Mouse (Mus musculus): ENCODE results near the gene Atad3a.

The Atad3a gene

DNA sequence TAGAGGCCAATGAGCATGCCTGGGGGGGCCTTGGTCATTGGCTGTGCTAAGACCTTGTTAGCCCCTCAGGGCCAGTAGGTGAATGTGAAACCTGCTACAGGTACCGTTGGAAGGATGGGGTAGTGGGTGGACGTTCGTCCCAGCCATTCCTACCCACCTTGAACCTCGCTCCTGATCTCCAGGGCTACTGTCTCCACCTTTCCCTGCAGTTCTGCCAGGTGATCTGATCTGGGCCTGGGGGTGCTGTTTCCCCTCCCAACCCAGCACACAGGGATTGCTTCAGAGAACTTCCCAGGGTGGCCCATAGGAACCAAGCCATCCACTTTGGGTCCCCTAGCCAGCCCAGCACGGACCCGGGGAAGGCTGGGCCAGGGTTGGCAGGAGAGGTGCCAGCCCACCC lies 21.7 kb downstream of the Atad3a start:
- no peak for DNase-seq (ENCODE audit: low spot score)

DNA sequence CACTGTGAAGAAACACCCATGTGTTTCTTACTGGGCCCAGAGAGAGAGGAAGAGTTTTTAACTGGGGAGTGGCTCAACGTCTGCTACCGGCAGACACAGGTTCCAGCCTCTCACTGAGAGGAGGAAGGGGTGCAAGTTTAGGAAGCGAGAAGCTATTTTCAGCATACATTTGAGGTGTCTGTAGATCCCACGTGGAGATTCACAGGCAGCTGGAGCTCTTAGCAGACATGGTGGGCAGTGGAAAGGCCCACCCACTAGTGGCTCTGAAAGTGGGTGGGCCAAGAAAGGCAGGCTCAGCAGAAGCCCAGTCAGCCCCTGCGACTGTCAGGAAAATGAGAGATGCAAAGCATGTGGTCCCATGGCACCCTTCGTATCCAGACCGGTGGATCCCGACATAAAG lies 22.6 kb downstream of the Atad3a start:
- DNase-seq (ENCODE audit: low spot score) = no peak

GRCm38 (mm10) chr4:155736421-155736820 lies 24.5 kb downstream of the Atad3a start:
- DNase-seq (ENCODE audit: low spot score) = no peak

- no peak for DNase-seq (ENCODE audit: low spot score)
Observed at GRCm38 (mm10) chr4:155735788-155736187, 25.1 kb downstream of the Atad3a start.

DNA sequence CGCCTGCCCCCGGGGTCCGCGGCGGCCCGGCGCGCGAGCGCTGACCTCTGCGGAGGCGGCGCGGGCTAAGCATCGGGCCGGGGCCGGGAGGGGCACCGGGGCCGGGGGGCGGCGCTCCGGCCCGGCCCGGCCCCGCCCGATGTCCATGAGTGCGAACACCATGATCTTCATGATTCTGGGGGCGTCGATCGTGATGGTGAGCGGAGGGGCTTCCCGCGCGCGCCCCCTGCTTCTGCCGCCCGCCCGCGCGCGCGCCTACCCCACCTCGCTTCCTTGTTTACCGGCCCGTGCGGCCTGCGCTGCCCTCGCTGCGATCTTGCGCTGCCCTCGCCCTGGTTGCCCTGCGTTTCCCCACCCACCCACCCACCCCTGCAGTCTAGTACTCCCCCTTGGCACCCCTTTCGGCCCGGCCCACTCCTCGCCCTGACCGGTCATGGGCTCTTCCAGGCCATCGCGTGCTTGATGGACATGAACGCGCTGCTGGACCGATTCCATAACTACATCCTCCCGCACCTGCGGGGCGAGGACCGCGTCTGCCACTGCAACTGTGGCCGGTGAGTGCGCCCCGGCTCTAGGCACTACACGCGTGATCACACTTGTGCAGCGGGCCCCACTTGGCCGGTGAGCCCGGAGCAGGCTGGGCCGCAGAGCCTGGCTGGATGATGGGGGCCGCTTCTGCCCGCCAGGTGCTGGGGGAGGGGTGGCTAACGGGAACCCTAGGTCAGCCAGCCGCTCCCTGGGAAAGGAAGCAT lies 25.8 kb downstream of the Atad3a start:
- DNase-seq (ENCODE audit: low spot score) = peak; percentile 12

GRCm38 (mm10) chr4:155734350-155734941 lies 26.4 kb downstream of the Atad3a start, which contains the start of gene Tmem240:
Gene Tmem240 (plus strand): TSS chr4:155734800.
- peak; percentile 91 for DNase-seq (ENCODE audit: low spot score)

DNA sequence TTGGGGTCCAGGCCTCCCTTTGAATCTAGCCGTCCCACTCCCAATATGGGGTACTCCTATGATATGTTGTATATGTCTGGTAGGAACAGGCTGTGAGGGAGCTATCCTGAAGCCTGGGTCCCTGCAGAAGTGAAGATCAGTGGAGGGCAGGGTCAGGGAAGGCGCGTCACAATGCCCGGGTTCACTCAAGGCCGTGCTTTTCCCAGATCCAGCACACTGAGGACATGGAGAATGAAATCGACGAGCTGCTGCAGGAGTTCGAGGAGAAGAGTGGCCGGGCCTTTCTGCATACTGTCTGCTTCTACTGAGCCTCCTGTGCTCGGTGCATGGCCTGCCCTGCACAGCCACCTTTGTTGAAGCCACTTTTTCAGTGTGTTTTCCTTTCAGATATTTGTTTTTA lies 27.6 kb downstream of the Atad3a start:
- no peak for DNase-seq (ENCODE audit: low spot score)

DNA sequence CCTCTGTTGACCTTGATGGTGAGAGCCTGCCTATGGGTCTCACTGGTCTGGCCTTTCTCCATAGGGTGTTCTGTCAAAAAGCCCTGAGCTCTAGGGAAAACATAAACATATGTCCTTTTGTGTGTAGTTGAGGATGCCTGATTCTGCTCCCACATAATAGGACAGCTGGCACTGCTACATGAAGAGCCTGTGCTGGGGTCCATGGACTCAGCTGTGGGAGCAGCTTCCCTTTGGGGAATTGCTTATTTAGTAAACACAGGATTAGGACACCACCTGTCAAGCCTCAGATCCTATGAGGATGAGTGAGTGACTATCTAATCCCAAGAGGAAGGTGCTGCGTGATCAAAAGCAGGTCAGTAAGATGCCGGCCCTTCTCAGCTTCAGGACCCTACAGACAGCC lies 32.9 kb downstream of the Atad3a start:
- DNase-seq (ENCODE audit: low spot score) = no peak

- DNase-seq (ENCODE audit: low spot score) = peak; percentile 29
Observed at GRCm38 (mm10) chr4:155721668-155722083, 39.2 kb downstream of the Atad3a start.

DNA sequence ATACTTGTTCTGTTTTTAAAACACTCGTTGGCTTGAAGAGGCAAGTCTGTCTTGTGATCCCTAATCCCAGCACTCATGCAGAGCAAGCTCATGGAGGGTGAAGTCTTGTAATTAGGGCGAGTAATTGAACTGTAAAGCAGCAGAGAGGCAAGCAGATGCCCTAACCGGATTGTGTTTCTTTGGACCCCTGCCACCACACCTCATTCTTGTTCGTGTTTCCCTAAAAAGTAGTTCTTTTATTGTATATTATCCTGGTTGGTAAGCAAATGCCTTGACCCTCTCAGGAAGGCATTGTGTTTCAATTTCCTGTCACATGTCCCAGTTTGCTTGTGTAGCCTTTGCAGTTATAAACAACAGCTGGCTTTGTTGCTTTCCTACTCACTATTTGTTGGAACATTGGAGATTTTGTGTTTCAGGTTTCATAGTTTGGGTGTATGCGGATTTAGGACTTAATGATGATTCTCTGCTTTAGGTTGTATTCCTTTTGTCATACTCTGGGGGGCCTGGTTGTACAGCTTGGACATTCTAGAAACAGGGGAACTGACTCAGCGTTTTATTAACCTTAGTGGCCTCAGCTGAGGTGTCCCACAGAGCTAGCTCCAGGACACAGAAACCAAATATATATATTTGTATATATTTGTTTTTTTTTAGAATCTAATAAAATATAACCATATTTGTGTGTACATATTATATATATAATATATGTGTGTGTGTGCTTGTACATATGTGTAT lies 50.2 kb downstream of the Atad3a start:
- no peak for DNase-seq (ENCODE audit: low spot score)

DNA sequence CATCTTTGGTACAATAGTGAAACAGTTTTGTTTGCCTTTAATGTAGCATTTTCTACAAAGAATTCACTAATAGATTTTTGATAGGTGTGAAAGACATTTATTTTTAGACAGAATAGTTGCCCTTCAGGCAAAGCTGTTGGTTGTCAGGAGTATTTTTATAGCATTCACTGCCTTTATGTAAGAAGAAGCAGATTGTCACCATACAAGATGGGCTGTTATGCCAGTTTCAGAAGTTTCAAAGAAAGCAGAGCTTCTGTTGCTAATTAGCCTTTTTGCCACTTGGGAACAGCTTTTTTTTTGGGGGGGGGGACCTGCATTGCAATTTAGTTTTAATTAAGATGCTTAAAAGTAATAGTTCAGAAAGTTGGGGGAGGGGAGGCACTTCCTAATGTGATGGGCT lies 51.9 kb downstream of the Atad3a start:
- no peak for DNase-seq (ENCODE audit: low spot score)

GRCm38 (mm10) chr4:155708582-155708981 lies 52.3 kb downstream of the Atad3a start:
- no peak for DNase-seq (ENCODE audit: low spot score)

- no peak for DNase-seq (ENCODE audit: low spot score)
Observed at GRCm38 (mm10) chr4:155705592-155705929, 55.3 kb downstream of the Atad3a start.

- DNase-seq (ENCODE audit: low spot score) = peak; percentile 93
Observed at GRCm38 (mm10) chr4:155704721-155705591, 55.9 kb downstream of the Atad3a start, which contains the start of gene Ssu72. Gene Ssu72 (plus strand): TSS chr4:155704800.

- no peak for DNase-seq (ENCODE audit: low spot score)
Observed at GRCm38 (mm10) chr4:155703425-155703929, 57.4 kb downstream of the Atad3a start.

GRCm38 (mm10) chr4:155700425-155700824 lies 60.5 kb downstream of the Atad3a start:
- DNase-seq (ENCODE audit: low spot score) = no peak

GRCm38 (mm10) chr4:155696261-155697255 lies 64.3 kb downstream of the Atad3a start:
- no peak for DNase-seq (ENCODE audit: low spot score)

DNA sequence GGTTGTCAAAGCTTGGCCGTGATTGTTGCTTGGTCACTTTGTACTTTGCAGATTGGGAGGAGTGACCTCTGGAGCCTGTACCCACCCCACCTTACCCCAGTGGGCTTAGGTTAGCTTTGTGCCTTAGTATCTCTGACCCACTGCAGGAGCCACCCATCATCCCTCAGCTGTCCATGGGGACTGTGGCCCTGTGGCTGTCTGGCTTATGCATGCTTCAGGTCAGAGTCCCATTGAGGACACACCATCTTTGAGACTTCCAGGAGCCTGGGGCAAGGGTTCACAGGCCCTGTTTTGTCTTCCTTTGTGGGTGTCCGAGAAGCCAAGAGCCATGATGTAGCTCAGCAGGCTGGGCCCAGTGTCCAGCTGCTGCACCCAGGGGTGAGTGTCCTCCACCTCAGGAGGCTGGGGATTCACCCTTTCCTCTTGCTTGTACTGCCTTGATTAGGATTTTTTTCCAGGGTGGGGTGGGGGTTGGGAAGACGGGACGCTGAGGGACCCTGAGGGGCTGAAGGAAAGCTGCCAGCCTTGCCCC lies 65.3 kb downstream of the Atad3a start:
- no peak for DNase-seq (ENCODE audit: low spot score)

DNA sequence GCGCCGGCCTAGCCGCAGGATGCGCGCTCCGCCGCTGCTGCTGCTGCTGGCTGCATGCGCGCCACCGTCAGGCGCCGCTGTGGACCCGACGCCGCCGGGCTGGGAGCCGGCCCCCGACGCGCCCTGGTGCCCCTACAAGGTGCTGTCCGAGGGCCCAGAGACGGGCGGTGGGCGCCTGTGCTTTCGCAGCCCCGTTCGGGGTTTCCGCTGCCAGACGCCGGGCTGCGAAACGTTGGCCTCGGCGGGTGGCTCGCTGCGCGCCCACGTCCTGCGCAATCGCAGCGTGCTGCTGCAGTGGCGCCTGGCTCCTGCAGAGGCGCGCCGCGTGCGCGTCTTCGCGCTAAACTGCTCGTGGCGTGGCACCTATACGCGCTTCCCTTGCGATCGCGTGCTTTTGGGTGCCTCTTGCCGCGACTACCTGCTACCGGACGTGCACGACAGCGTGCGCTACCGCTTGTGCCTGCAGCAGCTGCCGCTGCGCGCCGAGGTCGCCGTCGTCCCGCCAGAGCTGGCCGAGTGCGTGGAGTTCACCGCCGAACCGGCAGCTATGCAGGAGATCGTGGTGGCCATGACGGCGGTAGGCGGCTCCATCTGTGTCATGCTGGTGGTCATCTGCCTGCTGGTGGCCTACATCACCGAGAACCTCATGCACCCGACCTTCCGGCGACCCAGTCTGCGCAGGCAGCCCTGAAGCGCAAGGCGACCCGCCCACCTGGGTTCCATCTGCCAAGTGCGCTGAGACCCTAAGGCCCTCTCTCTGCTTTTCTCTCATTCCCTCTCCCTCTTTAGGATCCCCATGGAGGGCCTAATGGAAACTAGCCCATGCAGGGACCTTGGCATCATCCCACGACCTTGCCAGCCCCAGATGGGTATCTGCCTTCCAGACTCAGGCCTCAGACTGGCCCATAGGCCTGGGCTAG lies 66.2 kb downstream of the Atad3a start:
- peak; percentile 38 for DNase-seq (ENCODE audit: low spot score)
